Mouse (Mus musculus) CH12.LX (cell line): ENCODE data around the gene Lrrc58.

ENCODE experiments used
- CTCF ChIP-seq, 2 experiments: IDR thresholded peaks in 1 of 2; conservative IDR thresholded peaks in 1 of 2; 2 replicates each; pipeline ENCODE4 v1.5.1; 2011 to 2012; ENCODE audit warnings: low read depth in 2 of 2, low read length in 2 of 2, improper control_type of control experiment in 1 of 2, inconsistent platforms in 1 of 2, mild to moderate bottlenecking in 1 of 2, moderate library complexity in 1 of 2
- EP300 ChIP-seq: IDR thresholded peaks from 2 replicates; pipeline ENCODE4 v1.6.1; 2011; ENCODE audit warnings: low read length, improper control_type of control experiment
- MEF2A ChIP-seq: IDR thresholded peaks from 2 replicates; pipeline ENCODE4 v1.6.1; 2014; ENCODE audit warnings: low read depth, mild to moderate bottlenecking, inconsistent platforms, low read length, improper control_type of control experiment, borderline replicate concordance
- POLR2A ChIP-seq: IDR thresholded peaks from 2 replicates; pipeline ENCODE4 v1.6.1; 2011; ENCODE audit warnings: low read depth, mild to moderate bottlenecking, improper control_type of control experiment, low read length
- TCF12 ChIP-seq: IDR thresholded peaks from 2 replicates; pipeline ENCODE4 v1.6.1; 2014; ENCODE audit warnings: low read depth, mild to moderate bottlenecking, inconsistent platforms, low read length, improper control_type of control experiment
- USF1 ChIP-seq: IDR thresholded peaks from 2 replicates; pipeline ENCODE4 v1.6.1; 2014; ENCODE audit warnings: low read depth, mild to moderate bottlenecking, inconsistent platforms, low read length, improper control_type of control experiment

- TF ChIP-seq EP300 (no peak), CTCF (conservative IDR thresholded peaks at IDR 0.05 in 1 of 2, IDR thresholded peaks at IDR 0.05 in 1 of 2; ENCODE audit: low read depth in 2 of 2, low read length in 2 of 2) (peak in 1 of 2 experiments; percentile 17; a peak in 1 of 4 replicates), POLR2A (no peak), MEF2A (no peak), USF1 (no peak), TCF12 (no peak)
Measured at GRCm38 (mm10) chr16:37916138-37916817, 48.1 kb downstream of the Lrrc58 start, which contains the start of gene Gpr156.
